Comparison of ENCODE assay signal across 34 mouse cellular contexts in genomic region chr5:138257585-138257978, GRCm38 (mm10). TPM values are rescaled to one million over a fixed set of nuclear protein-coding genes. Genes with fewer than 3 reads are reported as not detected.
DNase-seq lines count a peak whose midpoint lies in the region; ATAC-seq and TF ChIP-seq lines count a peak whose summit lies in the region.
"Had no signal": no experiment of that assay in that cellular context is flagged by ENCODE, and none has a peak within 500 bp of the region (broad histone marks: within the 10 kb centered on the region; RNA-seq: fewer than 3 reads in every experiment).

No protein-coding gene starts in this region.

- intact Hi-C loops in heart, postnatal 10 days (cut with DNase I) = no loop called here

- H3K36me3 ChIP-seq in thymus, adult 2 months (ENCODE audit: control insufficient read depth, insufficient read depth, low read length) = peaks cover 8% of the 10 kb centered on the region; the same call in 1 of the 2 replicates
- H3K36me3 ChIP-seq in liver, embryonic 13.5 days = peaks cover 46% of the 10 kb centered on the region
- H3K36me3 ChIP-seq in macrophage (ENCODE audit: inconsistent target) = peaks cover 23% of the 10 kb centered on the region

- H3K27ac ChIP-seq in thymus, adult 2 months (ENCODE audit: control insufficient read depth, insufficient read depth, low read length) = peak overlapping the region; percentile 45; the same call in 1 of the 2 replicates
- peak overlapping the region; percentile 65 for H3K27ac ChIP-seq in liver, embryonic 13.5 days
- peak overlapping the region; percentile 91 for H3K27ac ChIP-seq in macrophage
- H3K27ac ChIP-seq: embryonic facial prominence, embryonic 12.5 days; forebrain, embryonic 15.5 days; kidney, embryonic 15.5 days; left cerebral cortex, adult 2 months; limb, embryonic 12.5 days; neural tube, embryonic 13.5 days had no signal

- no peak for ATAC-seq in liver, embryonic 13.5 days (ENCODE audit: low read depth)
- ATAC-seq: forebrain, embryonic 15.5 days; hindbrain, embryonic 16.5 days; lung, postnatal 0 days had no signal

- H3K9me3 ChIP-seq in liver, embryonic 13.5 days (replicated peaks) = no peaks in the 10 kb centered on the region
- H3K9me3 ChIP-seq: embryonic facial prominence, embryonic 12.5 days; forebrain, embryonic 15.5 days; kidney, embryonic 15.5 days; limb, embryonic 12.5 days; neural tube, embryonic 13.5 days; stomach, embryonic 15.5 days had no signal

- H3K9ac ChIP-seq in liver, embryonic 13.5 days = no peak overlapping the region
- H3K9ac ChIP-seq: embryonic facial prominence, embryonic 12.5 days; forebrain, embryonic 15.5 days; kidney, embryonic 15.5 days; limb, embryonic 12.5 days; neural tube, embryonic 13.5 days; stomach, embryonic 15.5 days had no signal

- no peak for DNase-seq in thymus, adult 2 months
- no peak for DNase-seq in thymus, postnatal 14 days
- DNase-seq in liver, embryonic 13.5 days = no peak
- DNase-seq in heart, postnatal 10 days = no peak
- no peak for DNase-seq in c-Kit-positive CD71-positive TER-119-positive erythroid progenitor cells, embryonic 14.5 days (ENCODE audit: low spot score)
- DNase-seq in cerebellum, postnatal 10 days = no peak
- DNase-seq: adrenal gland, adult 2 months; adrenal gland, postnatal 36 days; cerebellum, adult 11 months; embryo, embryonic 11 days; gastrocnemius, postnatal 36 days; kidney, adult 18-20 months; kidney, postnatal 25 days; right cerebral cortex, postnatal 4 days had no signal

- no peak for TF ChIP-seq POLR2A in thymus, adult 2 months (IDR thresholded peaks at IDR 0.05; ENCODE audit: control insufficient read depth, extremely low read depth, insufficient read depth, low read length, poor library complexity)

- no peak for TF ChIP-seq CTCF in thymus, adult 2 months (IDR thresholded peaks at IDR 0.05; ENCODE audit: borderline replicate concordance, control insufficient read depth, extremely low read depth, insufficient read depth, low read length, poor library complexity)

- peaks cover 39% of the 10 kb centered on the region; the same call in 1 of the 2 replicates for H3K79me2 ChIP-seq in macrophage (ENCODE audit: inconsistent target)

- H3K4me1 ChIP-seq in thymus, adult 2 months (replicated peaks; ENCODE audit: control insufficient read depth, insufficient read depth, low read length) = peaks cover 23% of the 10 kb centered on the region
- peaks cover 77% of the 10 kb centered on the region for H3K4me1 ChIP-seq in liver, embryonic 13.5 days (replicated peaks)

- H3K4me2 ChIP-seq in liver, embryonic 13.5 days = peak overlapping the region; percentile 88; the same call in 1 of the 2 replicates
- H3K4me2 ChIP-seq: embryonic facial prominence, embryonic 12.5 days; forebrain, embryonic 15.5 days; kidney, embryonic 15.5 days; limb, embryonic 12.5 days; midbrain, embryonic 11.5 days; stomach, embryonic 15.5 days had no signal

- H3K27me3 ChIP-seq in thymus, adult 2 months (ENCODE audit: control insufficient read depth, insufficient read depth, low read length) = no peaks in the 10 kb centered on the region
- no peaks in the 10 kb centered on the region for H3K27me3 ChIP-seq in liver, embryonic 13.5 days
- H3K27me3 ChIP-seq: embryonic facial prominence, embryonic 12.5 days; forebrain, embryonic 15.5 days; kidney, embryonic 15.5 days; limb, embryonic 12.5 days; neural tube, embryonic 13.5 days; stomach, embryonic 15.5 days had no signal

- WGBS in thymus, adult 2 months = 94% methylated on average over 4 of the region's 4 CpGs
- WGBS in liver, embryonic 13.5 days (ENCODE audit: insufficient replicate concordance) = 70% methylated on average over 4 of the region's 4 CpGs
- WGBS in macrophage (ENCODE audit: missing documents) = 42% methylated on average over 4 of the region's 4 CpGs

- H3K4me3 ChIP-seq in thymus, adult 2 months (ENCODE audit: control insufficient read depth, insufficient read depth, low read length) = no peak overlapping the region
- no peak overlapping the region for H3K4me3 ChIP-seq in liver, embryonic 13.5 days (replicated peaks)
- H3K4me3 ChIP-seq in macrophage (ENCODE audit: inconsistent target) = no peak overlapping the region
- H3K4me3 ChIP-seq: embryonic facial prominence, embryonic 12.5 days; forebrain, embryonic 15.5 days; kidney, embryonic 15.5 days; left cerebral cortex, adult 2 months; limb, embryonic 12.5 days; myocyte; neural tube, embryonic 13.5 days; stomach, embryonic 15.5 days had no signal

RNA-seq across cellular contexts. Expression of gene Lamtor4, which starts 2.3 kb away (rescaled TPM):
- 131 and 162 TPM in 2 replicates for polyA plus RNA-seq in thymus, adult 2 months (2012; rRNA removed)
- polyA plus RNA-seq in liver, embryonic 13.5 days (2015; fragmentation: Nextera tagmentation; extraction: Ambion mirVana) = 32.0 and 33.7 TPM in 2 replicates
- total RNA-seq in macrophage (2018; cell fraction: chromatin; rRNA removed) = 10 to 100 TPM in 11 of 26 experiments, 1 to 10 TPM in 15; 2.7 to 26.8 (median 9.0) TPM
- 10 to 100 TPM; 45.5 to 92.3 (median 68.9) TPM for total RNA-seq in macrophage (2018; cell fraction: cytosol; rRNA removed)
- 10 to 100 TPM in 24 of 26 experiments, 1 to 10 TPM in 2; 6.3 to 43.1 (median 17.2) TPM for total RNA-seq in macrophage (2018; cell fraction: nucleus; rRNA removed)
- 32.5 to 106 TPM (median 78.4 TPM) in 3 replicates for polyA plus RNA-seq in macrophage (2018)
- 10 to 100 TPM; 75.6 to 77.5 TPM for total RNA-seq in heart, postnatal 10 days (2021)

RNA-seq across cellular contexts. Expression of gene BC037034, which starts 6.3 kb away (rescaled TPM):
- 142 and 146 TPM in 2 replicates for polyA plus RNA-seq in thymus, adult 2 months (2012; rRNA removed)
- polyA plus RNA-seq in liver, embryonic 13.5 days (2015; fragmentation: Nextera tagmentation; extraction: Ambion mirVana) = 2.8 and 3.6 TPM in 2 replicates
- total RNA-seq in macrophage (2018; cell fraction: chromatin; rRNA removed) = 100 to 1,000 TPM in 18 of 26 experiments, 10 to 100 TPM in 8; 31.3 to 257 (median 130) TPM
- total RNA-seq in macrophage (2018; cell fraction: cytosol; rRNA removed) = 10 to 100 TPM; 14.8 to 38.3 (median 25.4) TPM
- total RNA-seq in macrophage (2018; cell fraction: nucleus; rRNA removed) = 100 to 1,000 TPM in 11 of 26 experiments, 10 to 100 TPM in 15; 36.5 to 244 (median 93.9) TPM
- 25.8 to 46.6 TPM (median 43.8 TPM) in 3 replicates for polyA plus RNA-seq in macrophage (2018)
- total RNA-seq in heart, postnatal 10 days (2021) = 1 to 10 TPM; 5.4 to 6.5 TPM

RNA-seq across cellular contexts. Expression of gene Gal3st4, which starts 15.1 kb away (rescaled TPM):
- polyA plus RNA-seq in thymus, adult 2 months (2012; rRNA removed) = 1.3 and 1.4 TPM in 2 replicates
- polyA plus RNA-seq in liver, embryonic 13.5 days (2015; fragmentation: Nextera tagmentation; extraction: Ambion mirVana) = 0.14 and 0.23 TPM in 2 replicates
- total RNA-seq in macrophage (2018; cell fraction: chromatin; rRNA removed) = under 1 TPM in 1 of 26 experiments, not detected in 25; 0.79 TPM
- total RNA-seq in macrophage (2018; cell fraction: cytosol; rRNA removed) = under 1 TPM in 3 of 26 experiments, not detected in 23; 0.08 to 0.11 (median 0.08) TPM
- total RNA-seq in macrophage (2018; cell fraction: nucleus; rRNA removed) = under 1 TPM in 1 of 26 experiments, not detected in 25; 0.26 TPM
- polyA plus RNA-seq in macrophage (2018) = 0.12 TPM in 1 of 3 replicates, not detected in the others
- total RNA-seq in heart, postnatal 10 days (2021) = under 1 TPM; 0.36 to 0.47 TPM
- polyA plus RNA-seq: myocyte had no signal

RNA-seq across cellular contexts. Expression of gene Gm43720, which starts 22.2 kb away (rescaled TPM):
- polyA plus RNA-seq in thymus, adult 2 months (2012; rRNA removed) = 0.04 and 0.08 TPM in 2 replicates
- polyA plus RNA-seq in liver, embryonic 13.5 days (2015; fragmentation: Nextera tagmentation; extraction: Ambion mirVana) = not detected in 2 replicates
- not detected for total RNA-seq in macrophage (2018; cell fraction: chromatin; rRNA removed)
- not detected for total RNA-seq in macrophage (2018; cell fraction: cytosol; rRNA removed)
- not detected for total RNA-seq in macrophage (2018; cell fraction: nucleus; rRNA removed)
- polyA plus RNA-seq in macrophage (2018) = not detected in 3 replicates
- not detected for total RNA-seq in heart, postnatal 10 days (2021)
- total RNA-seq: adrenal gland, adult 2 months; adrenal gland, postnatal 36 days; gastrocnemius, adult 18-20 months; gastrocnemius, postnatal 36 days; heart, adult 8-10 months; heart, postnatal 25 days; layer of hippocampus, adult 18-20 months had no signal
- polyA plus RNA-seq: activated CD4-positive, CD25-positive, alpha-beta regulatory T cell, adult 4 months; adrenal gland, adult 2 months; CD4-positive, CD25-positive, alpha-beta regulatory T cell, adult 4 months; heart, embryonic 14.5 days; midbrain, postnatal 0 days; neural tube, embryonic 13.5 days had no signal

RNA-seq across cellular contexts. Expression of gene Gpc2, which starts 22.2 kb away (rescaled TPM):
- 35.8 and 41.6 TPM in 2 replicates for polyA plus RNA-seq in thymus, adult 2 months (2012; rRNA removed)
- 0.92 and 1.3 TPM in 2 replicates for polyA plus RNA-seq in liver, embryonic 13.5 days (2015; fragmentation: Nextera tagmentation; extraction: Ambion mirVana)
- 1 to 10 TPM in 19 of 26 experiments, under 1 TPM in 7; 0.34 to 4.1 (median 1.7) TPM for total RNA-seq in macrophage (2018; cell fraction: chromatin; rRNA removed)
- under 1 TPM in 23 of 26 experiments, not detected in 3; 0.04 to 0.26 (median 0.14) TPM for total RNA-seq in macrophage (2018; cell fraction: cytosol; rRNA removed)
- total RNA-seq in macrophage (2018; cell fraction: nucleus; rRNA removed) = 1 to 10 TPM in 17 of 26 experiments, under 1 TPM in 9; 0.23 to 4.5 (median 1.4) TPM
- polyA plus RNA-seq in macrophage (2018) = 0.14 to 0.54 TPM (median 0.29 TPM) in 3 replicates
- total RNA-seq in heart, postnatal 10 days (2021) = 1 to 10 TPM in 1 of 2 experiments, under 1 TPM in 1; 0.86 to 1.1 TPM
- total RNA-seq: gastrocnemius, adult 18-20 months; gastrocnemius, postnatal 36 days had no signal
- polyA plus RNA-seq: activated CD4-positive, CD25-positive, alpha-beta regulatory T cell, adult 4 months had no signal
